Mouse (Mus musculus) lung, postnatal 0 days (tissue): ENCODE measurements around the gene Xk. TPM values are rescaled to one million over a fixed set of nuclear protein-coding genes. Genes with fewer than 3 reads are reported as not detected.
"Not testable (repeated sequence)": the region's sequence is repeated elsewhere in the genome, so short reads cannot be mapped to it uniquely, and the experiment has no call there.

ENCODE experiments used
- ATAC-seq: fragments of 200-750 bp; cut with Nextera tagmentation; 2 replicates; pipeline ENCODE4 v1.8.0; 2017; ENCODE audit warnings: moderate library complexity
- DNase-seq: peaks from one replicate; pipeline ENCODE4 v3.0.0-alpha.2; 2016; ENCODE audit warnings: low spot score
- H3K27ac ChIP-seq: fragments of 300-500 bp; sonication (generic); 2 replicates; pipeline ENCODE4 v1.5.1; 2014; ENCODE audit warnings: antibody characterized with exemption, mild to moderate bottlenecking, low read length, mixed read lengths
- H3K27me3 ChIP-seq: fragments of 300-500 bp; sonication (generic); replicated peaks from 2 replicates; pipeline ENCODE4 v1.6.1; 2014; ENCODE audit warnings: low read length, mixed read lengths; ENCODE audit not compliant: insufficient read depth
- H3K36me3 ChIP-seq: fragments of 300-500 bp; sonication (generic); 2 replicates; pipeline ENCODE4 v1.6.1; 2014; ENCODE audit warnings: low read length, mixed read lengths; ENCODE audit not compliant: insufficient read depth
- H3K4me1 ChIP-seq: fragments of 300-500 bp; sonication (generic); 2 replicates; pipeline ENCODE4 v1.6.1; 2014; ENCODE audit warnings: antibody characterized with exemption, low read depth, low read length, mixed read lengths; ENCODE audit not compliant: insufficient read depth
- H3K4me2 ChIP-seq: fragments of 300-500 bp; sonication (generic); replicated peaks from 2 replicates; pipeline ENCODE4 v1.6.1; 2014; ENCODE audit warnings: low read depth, mild to moderate bottlenecking, low read length, moderate library complexity, mixed read lengths
- H3K4me3 ChIP-seq: fragments of 300-500 bp; sonication (generic); 2 replicates; pipeline ENCODE4 v1.5.1; 2014; ENCODE audit warnings: low read depth, low read length
- H3K9ac ChIP-seq: fragments of 300-500 bp; sonication (generic); replicated peaks from 2 replicates; pipeline ENCODE4 v1.6.1; 2014; ENCODE audit warnings: low read depth, mild to moderate bottlenecking
- H3K9me3 ChIP-seq: fragments of 300-500 bp; sonication (generic); 2 replicates; pipeline ENCODE4 v1.6.1; 2016; ENCODE audit warnings: low read length, mixed read lengths
- CTCF ChIP-seq: IDR thresholded peaks from 2 replicates; pipeline ENCODE4 v1.5.1; 2016; ENCODE audit warnings: antibody characterized with exemption, mild to moderate bottlenecking
- EP300 ChIP-seq: IDR thresholded peaks from 2 replicates; pipeline ENCODE4 v1.6.1; 2016; ENCODE audit warnings: antibody characterized with exemption, mild to moderate bottlenecking, control low read depth
- WGBS: fragments of 180-500 bp; shearing (Covaris S2); extraction: QIAGEN DNeasy Blood & Tissue Kit; methylation state at CpG from one replicate; pipeline ENCODE4 v1.1.7; 2014; 5-methylcytosine and 5-hydroxymethylcytosine counted together
- polyA plus RNA-seq: library from polyadenylated mRNA; unstranded; fragments of >200 nt; fragmentation: Nextera tagmentation; extraction: Ambion mirVana; gene quantifications from 2 replicates; pipeline ENCODE4 v1.2.1, GENCODE M21; 2015

Xk gene
- polyA plus RNA-seq, 1 experiment from 2014 or later: 1.2 TPM

- H3K27me3 ChIP-seq: no peaks in the 10 kb centered on the region
- H3K36me3 ChIP-seq: no peaks in the 10 kb centered on the region
- no peak overlapping the region for H3K4me2 ChIP-seq
- H3K9me3 ChIP-seq: no peaks in the 10 kb centered on the region
- no peak for ATAC-seq
- no peak overlapping the region for H3K9ac ChIP-seq
- H3K4me1 ChIP-seq: no peaks in the 10 kb centered on the region
- no peak for DNase-seq
- TF ChIP-seq CTCF (no peak), EP300 (no peak)
- no peak overlapping the region for H3K4me3 ChIP-seq
- WGBS: 61% methylated on average over 5 of the region's 5 CpGs
- no peak overlapping the region for H3K27ac ChIP-seq
These were observed 30.2 kb downstream of the Xk start for GRCm38 (mm10) chrX:9302791-9303190.

GRCm38 (mm10) chrX:9303455-9303854, 30.9 kb downstream of the Xk start:
- Histone ChIP-seq H3K4me1 (no peaks in the 10 kb centered on the region), H3K4me3 (no peak overlapping the region), H3K36me3 (no peaks in the 10 kb centered on the region), H3K27ac (no peak overlapping the region), H3K27me3 (no peaks in the 10 kb centered on the region), H3K9me3 (no peaks in the 10 kb centered on the region), H3K9ac (no peak overlapping the region), H3K4me2 (no peak overlapping the region)
- DNase-seq (no peak), ATAC-seq (no peak)
- WGBS: 63% methylated on average over 1 of the region's 1 CpGs
- no peak for TF ChIP-seq EP300
- TF ChIP-seq CTCF: no peak

DNA sequence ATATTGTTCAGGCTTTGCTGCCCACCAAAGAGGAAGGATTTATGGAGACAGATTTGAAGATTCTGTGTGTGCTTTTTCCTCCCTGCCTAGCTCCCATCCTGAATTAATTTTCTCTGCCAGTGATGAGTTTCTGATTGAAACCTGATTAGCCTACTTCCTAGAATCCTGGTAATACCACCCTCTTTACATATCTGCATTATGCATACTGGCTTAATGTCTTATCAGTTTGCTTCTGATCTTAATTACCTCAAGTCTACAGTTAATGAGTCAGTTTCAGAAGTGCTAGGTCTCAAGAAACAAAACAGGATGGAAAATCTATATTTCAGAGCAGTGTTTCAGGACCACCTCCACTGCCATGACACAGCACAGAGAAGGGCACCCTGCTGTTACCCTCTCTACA, 43.9 kb downstream of the Xk start:
- not testable (repeated sequence) for H3K4me3 ChIP-seq, ATAC-seq, H3K4me2 ChIP-seq

DNA sequence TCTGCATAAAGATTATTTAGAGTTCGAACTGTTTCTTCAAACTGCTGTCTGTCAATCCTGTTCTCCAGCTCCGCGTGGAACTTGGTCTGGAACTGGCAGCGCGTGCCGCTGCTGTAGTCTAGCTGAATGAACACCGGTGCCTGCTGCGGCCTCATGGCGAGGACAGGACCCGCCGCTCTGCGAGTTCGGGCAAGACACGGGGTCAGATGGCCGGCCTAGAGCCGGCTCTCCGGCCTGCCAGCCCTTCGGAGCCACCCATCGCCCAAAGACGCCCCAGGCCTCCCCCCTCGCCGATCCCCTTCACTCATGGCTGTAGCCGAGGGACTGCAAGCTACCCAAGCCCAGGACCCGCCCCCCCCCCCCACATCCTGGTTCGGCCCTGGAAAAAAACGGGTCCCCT, 55.4 kb downstream of the Xk start:
- H3K4me1 ChIP-seq, H3K27ac ChIP-seq, H3K4me2 ChIP-seq, H3K36me3 ChIP-seq, H3K4me3 ChIP-seq, H3K9ac ChIP-seq, ATAC-seq, DNase-seq, H3K27me3 ChIP-seq, H3K9me3 ChIP-seq: not testable (repeated sequence)
- 89% methylated on average over 20 of the region's 26 CpGs for WGBS

More for the DNA sequence above, 43.9 kb downstream of the Xk start:
- H3K36me3 ChIP-seq, DNase-seq, H3K27ac ChIP-seq, H3K27me3 ChIP-seq, H3K9me3 ChIP-seq, H3K9ac ChIP-seq, H3K4me1 ChIP-seq: not testable (repeated sequence)

DNA sequence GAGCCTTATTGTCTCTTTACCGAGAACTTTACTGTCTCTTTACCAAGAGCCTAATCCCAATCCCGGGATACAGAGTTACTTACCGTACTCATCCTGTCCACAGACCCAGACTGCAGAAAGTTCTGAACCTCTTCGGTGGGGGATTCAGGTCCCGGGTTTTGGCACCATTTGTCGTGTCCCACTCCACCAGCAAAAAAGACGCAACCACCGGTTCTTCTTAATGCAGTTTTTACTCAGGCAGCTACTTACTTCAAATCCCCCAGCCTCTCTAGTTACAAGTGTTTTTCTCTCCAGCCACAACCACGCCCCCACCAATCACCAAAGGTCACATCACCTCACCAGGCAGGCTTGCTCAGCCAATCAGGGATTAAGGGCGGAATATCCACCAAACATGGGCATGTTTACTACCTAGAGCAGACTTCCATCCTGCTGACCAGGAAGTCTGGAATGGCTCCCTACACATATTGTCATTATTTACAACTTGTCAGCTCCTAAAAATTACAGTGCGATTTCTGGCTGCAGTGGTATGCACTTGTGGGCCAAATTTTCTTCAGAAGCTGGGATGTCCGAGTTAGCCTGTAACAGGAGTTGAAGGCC, 59.9 kb downstream of the Xk start:
- not testable (repeated sequence) for H3K4me3 ChIP-seq, H3K4me2 ChIP-seq, H3K27ac ChIP-seq, H3K9me3 ChIP-seq, DNase-seq, ATAC-seq, H3K27me3 ChIP-seq, H3K9ac ChIP-seq, H3K4me1 ChIP-seq, H3K36me3 ChIP-seq
- WGBS: 76% methylated on average over 12 of the region's 12 CpGs

DNA sequence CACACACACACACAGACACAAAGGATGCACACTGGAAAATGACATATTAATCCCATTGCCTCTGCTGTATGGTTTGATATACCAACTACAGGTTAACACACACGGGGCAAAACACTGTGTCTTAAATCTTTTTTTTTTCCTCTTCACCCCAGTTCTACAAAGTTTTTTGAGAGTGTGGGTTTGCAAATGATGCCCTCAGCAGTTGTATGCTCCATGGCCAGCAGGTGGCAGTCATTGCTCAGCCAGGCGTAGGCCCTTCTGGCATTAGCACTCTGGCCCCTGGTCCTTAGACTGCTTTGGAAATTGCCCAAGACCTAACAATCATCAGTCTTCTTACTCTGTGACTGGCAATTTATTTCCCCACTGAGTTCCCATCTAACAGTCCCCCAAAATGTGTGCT, 60.5 kb downstream of the Xk start:
- not testable (repeated sequence) for H3K4me1 ChIP-seq, H3K27ac ChIP-seq, H3K36me3 ChIP-seq, H3K4me3 ChIP-seq, H3K4me2 ChIP-seq, H3K27me3 ChIP-seq, H3K9me3 ChIP-seq, ATAC-seq, DNase-seq, H3K9ac ChIP-seq
- WGBS: 46% methylated on average over 1 of the region's 2 CpGs
- TF ChIP-seq CTCF: peak; percentile 43

DNA sequence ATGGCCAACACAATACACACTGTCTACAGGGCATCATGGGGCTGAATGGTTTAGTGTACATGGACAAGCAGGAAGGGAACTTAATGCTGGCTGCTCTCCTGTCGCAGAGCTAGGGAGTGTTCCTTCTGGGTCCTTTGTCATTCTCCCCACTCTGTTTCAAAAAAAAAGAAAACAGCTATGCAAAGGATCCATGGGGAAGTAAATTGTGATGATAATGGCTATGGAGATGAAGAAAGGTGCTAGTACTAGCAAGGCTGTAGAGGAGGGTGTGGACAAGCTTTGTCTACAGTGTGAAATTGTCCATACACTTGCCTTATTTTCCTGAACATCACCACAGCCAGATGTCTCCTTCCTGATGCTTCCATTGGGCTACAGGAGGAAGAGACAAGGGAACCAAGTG, 62.4 kb downstream of the Xk start:
- H3K4me1 ChIP-seq, H3K36me3 ChIP-seq, DNase-seq, H3K9ac ChIP-seq, H3K4me2 ChIP-seq, H3K4me3 ChIP-seq, H3K9me3 ChIP-seq, ATAC-seq, H3K27ac ChIP-seq, H3K27me3 ChIP-seq: not testable (repeated sequence)
- 63% methylated on average over 1 of the region's 1 CpGs for WGBS

DNA sequence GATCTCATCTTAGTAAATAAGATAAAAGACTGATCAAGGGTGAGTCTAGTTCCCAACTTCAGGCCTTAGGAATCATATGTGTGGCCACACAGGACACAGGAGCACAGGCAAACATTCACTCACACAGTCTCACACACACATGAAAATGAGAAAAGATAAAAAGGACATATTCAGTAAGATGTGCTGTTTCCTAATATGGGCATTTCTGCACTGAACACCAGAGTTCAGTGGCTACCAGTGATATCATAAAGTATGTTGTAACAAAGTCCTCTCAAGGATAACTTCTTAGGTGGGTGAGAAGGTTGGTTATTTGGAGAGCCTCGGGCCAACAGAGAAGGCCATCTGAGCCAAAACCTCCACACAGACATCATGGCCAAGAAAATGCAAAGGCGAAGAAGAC, 77.8 kb downstream of the Xk start, which contains the start of gene H2al1k:
H2al1k (plus strand) TSS at position 301 of the 400 bp plus-strand sequence.
- not testable (repeated sequence) for ATAC-seq, H3K9ac ChIP-seq, H3K9me3 ChIP-seq, H3K36me3 ChIP-seq, H3K27ac ChIP-seq, H3K4me3 ChIP-seq, DNase-seq, H3K27me3 ChIP-seq, H3K4me2 ChIP-seq, H3K4me1 ChIP-seq
- no CpG with 5 or more reads among the region's 2 CpGs for WGBS
